Comparison of ENCODE assay signal across 21 mouse cellular contexts in the genomic region with DNA sequence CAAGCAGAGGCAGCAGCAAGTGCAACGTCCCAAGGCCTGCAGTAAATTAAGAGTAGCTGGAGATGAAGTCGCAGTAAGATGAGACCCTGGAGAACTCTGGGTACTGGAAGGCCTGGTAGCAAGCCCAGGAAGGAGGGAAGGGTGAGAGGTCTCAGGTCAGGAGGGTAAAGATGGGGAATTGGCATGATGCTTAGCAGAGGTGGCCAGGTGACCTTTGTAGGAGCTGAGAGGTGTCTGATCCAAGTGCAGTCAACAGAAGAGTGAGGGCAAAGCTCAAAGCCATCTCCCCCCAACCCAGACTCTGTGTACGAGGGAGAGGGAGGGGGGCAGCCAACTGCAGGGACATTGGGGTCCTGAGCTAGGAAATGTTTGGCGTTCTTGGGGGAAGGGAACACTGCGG. TPM values are rescaled to one million over a fixed set of nuclear protein-coding genes. Genes with fewer than 3 reads are reported as not detected.
"Had no signal": no experiment of that assay in that cellular context is flagged by ENCODE, and none has a peak within 500 bp of the region (broad histone marks: within the 10 kb centered on the region; RNA-seq: fewer than 3 reads in every experiment).

No protein-coding gene starts in this region.

- H3K9me3 ChIP-seq: limb, embryonic 13.5 days; liver, embryonic 12.5 days; neural tube, embryonic 13.5 days had no signal

- ATAC-seq: intestine, embryonic 16.5 days; liver, embryonic 12.5 days had no signal

- H3K9ac ChIP-seq: limb, embryonic 13.5 days; liver, embryonic 12.5 days; lung, embryonic 14.5 days; neural tube, embryonic 13.5 days had no signal

- H3K36me3 ChIP-seq: limb, embryonic 13.5 days; liver, embryonic 12.5 days; neural tube, embryonic 13.5 days had no signal

- DNase-seq: left cerebral cortex, postnatal 4 days; lung, embryonic 14.5 days; lung, postnatal 10 days; lung, postnatal 4 days; midbrain, embryonic 14.5 days; retina, postnatal 1 day; right cerebral cortex, postnatal 4 days; spleen, adult 18-20 months; thymus, adult 18-20 months; thymus, postnatal 14 days had no signal

- H3K27ac ChIP-seq: limb, embryonic 13.5 days; liver, embryonic 12.5 days; neural tube, embryonic 13.5 days had no signal

- H3K4me3 ChIP-seq: limb, embryonic 13.5 days; liver, embryonic 12.5 days; neural tube, embryonic 13.5 days had no signal

- H3K4me2 ChIP-seq: limb, embryonic 13.5 days; liver, embryonic 12.5 days; lung, embryonic 14.5 days; neural tube, embryonic 13.5 days had no signal

RNA-seq across cellular contexts. Expression of gene Rnf207, which starts 2.7 kb away (rescaled TPM):
- total RNA-seq: megakaryocyte, adult 5-6 weeks had no signal
- polyA plus RNA-seq: liver, embryonic 16.5 days had no signal

RNA-seq across cellular contexts. Expression of gene Chd5, which starts 17.0 kb away (rescaled TPM):
- polyA plus RNA-seq: liver, embryonic 16.5 days had no signal

RNA-seq across cellular contexts. Expression of gene Hes3, which starts 30.0 kb away (rescaled TPM):
- total RNA-seq: layer of hippocampus, adult 8-10 months; layer of hippocampus, postnatal 14 days; left cerebral cortex, adult 18-20 months; left cerebral cortex, postnatal 10 days; megakaryocyte, adult 5-6 weeks had no signal
- polyA plus RNA-seq: intestine, embryonic 16.5 days; large intestine, adult 2 months; limb, embryonic 13.5 days; liver, embryonic 12.5 days; liver, embryonic 16.5 days; lung, embryonic 14.5 days had no signal
